Mouse (Mus musculus): ENCODE results near the gene Ano1. TPM values are rescaled to one million over a fixed set of nuclear protein-coding genes. Genes with fewer than 3 reads are reported as not detected.

Ano1 gene
- polyA plus RNA-seq, 1 experiment from 2014 or later, result 9.0 TPM

DNA sequence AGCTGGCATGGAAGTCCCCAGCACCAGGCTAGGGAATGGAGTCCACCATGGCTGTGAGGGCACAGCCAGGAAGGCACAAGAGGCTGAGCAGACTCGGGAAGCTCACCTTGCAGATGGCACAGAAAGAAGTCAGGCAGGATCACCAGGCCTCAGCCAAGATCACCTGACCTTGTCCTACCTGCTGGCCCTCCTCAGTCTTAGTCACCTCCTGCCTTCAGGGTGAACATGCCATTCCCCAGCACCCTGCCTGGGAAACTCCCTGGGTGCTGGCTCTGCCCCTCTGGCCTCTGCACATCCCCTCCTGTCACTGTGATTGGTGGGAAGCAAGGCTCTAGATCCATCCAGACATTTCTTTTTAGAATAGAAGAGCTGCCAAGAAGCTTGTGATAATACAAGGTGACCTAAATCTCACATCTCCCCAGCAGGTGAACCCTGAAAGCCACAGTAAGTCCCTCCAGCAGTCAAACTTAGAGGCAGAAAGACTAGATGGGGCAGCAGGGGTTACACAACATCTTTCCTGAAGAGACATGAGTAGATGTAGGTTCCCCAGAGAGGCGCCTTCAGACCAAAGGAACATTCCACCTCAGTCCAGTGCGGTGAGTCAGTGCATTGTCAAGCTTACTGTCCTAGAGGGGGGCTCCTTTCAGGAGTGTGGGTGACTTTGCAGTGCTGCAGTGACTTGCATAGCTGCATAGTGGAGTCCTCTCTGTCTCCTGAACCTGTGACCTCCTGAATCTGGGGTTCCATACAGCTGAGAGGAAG is 184.7 kb downstream of the Ano1 start:
- Histone ChIP-seq H3K27ac (ENCODE audit: low read depth, low read length) (no peak overlapping the region), H3K4me1 (replicated peaks; ENCODE audit: control insufficient read depth, insufficient read depth, low read length) (no peaks in the 10 kb centered on the region), H3K4me2 (replicated peaks; ENCODE audit: low read depth) (no peak overlapping the region), H3K27me3 (replicated peaks; ENCODE audit: control insufficient read depth, insufficient read depth, low read length) (no peaks in the 10 kb centered on the region), H3K36me3 (ENCODE audit: control insufficient read depth, insufficient read depth) (no peaks in the 10 kb centered on the region), H3K9ac (ENCODE audit: low read depth, low read length) (no peak overlapping the region), H3K4me3 (ENCODE audit: low read depth, low read length) (no peak overlapping the region), H3K9me3 (ENCODE audit: control insufficient read depth) (no peaks in the 10 kb centered on the region)
- ATAC-seq, result 0 out of 2 replicates have a peak, but pooled peaks have one; percentile 17
- 67% methylated on average over 3 of the region's 3 CpGs for WGBS
- no peak for TF ChIP-seq CTCF (IDR thresholded peaks at IDR 0.05; ENCODE audit: low read depth)

DNA sequence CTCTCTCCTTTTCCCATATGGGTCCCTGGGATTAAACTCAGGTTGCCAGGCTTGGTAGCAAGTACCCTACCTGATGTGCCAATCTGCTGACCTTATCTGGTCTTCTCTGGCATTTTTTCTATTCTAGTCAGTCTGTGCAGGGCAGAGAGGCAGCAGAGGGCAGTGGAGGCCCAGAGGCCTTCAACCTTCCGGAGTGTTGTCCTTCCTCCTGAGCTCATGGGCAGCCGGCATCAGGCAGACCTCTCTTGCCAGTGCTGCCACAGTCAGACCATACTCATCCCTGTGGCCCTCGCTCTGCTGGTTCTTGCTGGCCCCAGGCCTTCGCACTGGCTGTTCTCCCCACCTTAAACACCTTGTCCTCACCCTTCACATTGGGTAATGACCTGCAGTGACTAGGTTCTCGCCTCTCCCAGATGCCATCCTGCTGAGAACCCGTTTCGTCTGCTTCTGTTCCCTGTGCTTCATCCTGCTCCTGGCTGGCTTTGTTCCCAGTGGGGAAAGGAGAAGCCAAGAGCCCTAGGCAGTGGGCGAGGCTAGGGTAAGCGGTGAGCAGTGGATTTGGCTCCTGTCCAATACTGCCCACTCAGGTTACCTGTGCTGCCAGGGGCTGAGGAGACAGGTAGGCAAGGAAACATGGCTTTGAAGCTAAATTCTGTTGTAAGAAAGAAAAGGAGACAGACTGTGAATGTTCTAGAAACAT is 188.2 kb downstream of the Ano1 start:
- no peaks in the 10 kb centered on the region for H3K9me3 ChIP-seq (ENCODE audit: control insufficient read depth)
- no peaks in the 10 kb centered on the region for H3K27me3 ChIP-seq (replicated peaks; ENCODE audit: control insufficient read depth, insufficient read depth, low read length)
- H3K9ac ChIP-seq (ENCODE audit: low read depth, low read length), result no peak overlapping the region
- no peak overlapping the region for H3K4me2 ChIP-seq (replicated peaks; ENCODE audit: low read depth)
- WGBS, result 56% methylated on average over 9 of the region's 9 CpGs
- no peaks in the 10 kb centered on the region; the same call in 1 of the 2 replicates for H3K4me1 ChIP-seq (replicated peaks; ENCODE audit: control insufficient read depth, insufficient read depth, low read length)
- no peaks in the 10 kb centered on the region for H3K36me3 ChIP-seq (ENCODE audit: control insufficient read depth, insufficient read depth)
- ATAC-seq, result no peak
- no peak for TF ChIP-seq CTCF (IDR thresholded peaks at IDR 0.05; ENCODE audit: low read depth)
- no peak overlapping the region for H3K27ac ChIP-seq (ENCODE audit: low read depth, low read length)
- no peak overlapping the region for H3K4me3 ChIP-seq (ENCODE audit: low read depth, low read length)

DNA sequence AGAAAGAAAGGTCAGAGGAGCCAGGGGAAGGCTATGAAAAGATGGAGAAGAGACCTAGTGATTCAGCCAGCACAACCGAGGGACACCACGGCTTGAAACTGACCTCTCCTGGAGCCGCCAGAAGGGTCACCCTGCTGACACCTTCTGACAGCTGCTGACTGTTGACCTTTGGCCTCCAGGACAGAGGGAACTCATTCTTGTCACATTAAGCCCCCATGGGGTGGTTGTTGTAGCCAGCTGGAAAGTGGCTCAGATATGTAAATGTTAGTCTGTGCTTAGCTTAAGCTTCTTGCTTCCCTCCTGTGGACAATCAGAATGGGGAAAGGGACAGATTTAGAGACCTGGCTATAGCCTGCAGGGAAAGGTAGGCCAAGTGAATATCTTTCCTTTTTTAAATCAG is 189.8 kb downstream of the Ano1 start:
- no peak for ATAC-seq
- no peak for TF ChIP-seq CTCF (IDR thresholded peaks at IDR 0.05; ENCODE audit: low read depth)
- no peaks in the 10 kb centered on the region for H3K36me3 ChIP-seq (ENCODE audit: control insufficient read depth, insufficient read depth)
- H3K4me3 ChIP-seq (ENCODE audit: low read depth, low read length), result no peak overlapping the region
- 24% methylated on average over 3 of the region's 3 CpGs for WGBS
- H3K4me1 ChIP-seq (replicated peaks; ENCODE audit: control insufficient read depth, insufficient read depth, low read length), result no peaks in the 10 kb centered on the region; the same call in 1 of the 2 replicates
- H3K27me3 ChIP-seq (replicated peaks; ENCODE audit: control insufficient read depth, insufficient read depth, low read length), result no peaks in the 10 kb centered on the region
- H3K4me2 ChIP-seq (replicated peaks; ENCODE audit: low read depth), result no peak overlapping the region
- no peaks in the 10 kb centered on the region for H3K9me3 ChIP-seq (ENCODE audit: control insufficient read depth)
- no peak overlapping the region for H3K27ac ChIP-seq (ENCODE audit: low read depth, low read length)
- H3K9ac ChIP-seq (ENCODE audit: low read depth, low read length), result no peak overlapping the region

DNA sequence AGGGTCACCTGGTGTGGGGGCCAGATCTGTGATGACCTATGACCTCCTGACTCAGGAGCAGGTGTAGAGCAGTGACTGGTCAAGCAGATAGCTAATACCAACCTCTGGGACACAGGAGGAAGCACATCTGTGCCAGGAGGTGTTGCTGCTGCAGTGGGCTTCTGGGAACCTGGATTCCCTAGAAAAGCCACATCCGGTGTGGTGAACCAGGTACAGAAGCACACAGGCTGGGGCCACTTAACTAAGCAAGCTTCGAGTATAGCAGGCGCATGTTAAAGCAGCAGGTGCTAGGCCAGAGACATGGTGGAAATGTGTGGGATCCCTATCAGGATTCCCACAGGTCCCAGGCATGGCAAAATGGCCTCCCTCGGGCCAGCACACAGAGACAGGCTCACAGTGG is 191.2 kb downstream of the Ano1 start:
- H3K9me3 ChIP-seq (ENCODE audit: control insufficient read depth), result no peaks in the 10 kb centered on the region
- ATAC-seq, result no peak
- H3K4me2 ChIP-seq (replicated peaks; ENCODE audit: low read depth), result no peak overlapping the region
- no peaks in the 10 kb centered on the region for H3K27me3 ChIP-seq (replicated peaks; ENCODE audit: control insufficient read depth, insufficient read depth, low read length)
- no peak overlapping the region for H3K9ac ChIP-seq (ENCODE audit: low read depth, low read length)
- no peak overlapping the region for H3K27ac ChIP-seq (ENCODE audit: low read depth, low read length)
- no peak for TF ChIP-seq CTCF (IDR thresholded peaks at IDR 0.05; ENCODE audit: low read depth)
- no peaks in the 10 kb centered on the region; the same call in 1 of the 2 replicates for H3K4me1 ChIP-seq (replicated peaks; ENCODE audit: control insufficient read depth, insufficient read depth, low read length)
- H3K4me3 ChIP-seq (ENCODE audit: low read depth, low read length), result no peak overlapping the region
- 82% methylated on average over 4 of the region's 4 CpGs for WGBS
- no peaks in the 10 kb centered on the region for H3K36me3 ChIP-seq (ENCODE audit: control insufficient read depth, insufficient read depth)

DNA sequence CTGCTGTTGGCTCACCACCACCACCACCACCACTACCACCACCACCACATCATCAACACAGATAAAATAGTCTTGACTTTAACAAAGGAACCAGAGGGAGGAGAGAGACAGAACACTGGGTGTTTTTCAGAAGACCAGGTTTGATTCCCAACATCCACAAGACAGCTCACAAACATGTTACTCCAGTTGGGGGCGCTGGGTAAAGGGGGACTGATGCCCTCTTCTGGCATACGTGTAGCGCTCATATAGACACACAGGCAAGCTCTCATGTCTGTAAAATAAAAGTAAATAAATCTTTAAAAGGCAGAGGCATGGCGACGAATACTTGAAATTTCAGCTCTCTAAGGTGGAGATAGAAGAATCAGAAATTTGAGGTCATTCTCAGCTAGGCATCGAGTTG is 193.2 kb downstream of the Ano1 start:
- no peak for TF ChIP-seq CTCF (IDR thresholded peaks at IDR 0.05; ENCODE audit: low read depth)
- Histone ChIP-seq H3K4me2 (replicated peaks; ENCODE audit: low read depth) (no peak overlapping the region), H3K9ac (ENCODE audit: low read depth, low read length) (no peak overlapping the region), H3K9me3 (ENCODE audit: control insufficient read depth) (no peaks in the 10 kb centered on the region), H3K36me3 (ENCODE audit: control insufficient read depth, insufficient read depth) (no peaks in the 10 kb centered on the region), H3K27ac (ENCODE audit: low read depth, low read length) (no peak overlapping the region), H3K4me1 (replicated peaks; ENCODE audit: control insufficient read depth, insufficient read depth, low read length) (no peaks in the 10 kb centered on the region; the same call in 1 of the 2 replicates), H3K4me3 (ENCODE audit: low read depth, low read length) (no peak overlapping the region), H3K27me3 (replicated peaks; ENCODE audit: control insufficient read depth, insufficient read depth, low read length) (no peaks in the 10 kb centered on the region)
- no peak for ATAC-seq
- 56% methylated on average over 6 of the region's 6 CpGs for WGBS

DNA sequence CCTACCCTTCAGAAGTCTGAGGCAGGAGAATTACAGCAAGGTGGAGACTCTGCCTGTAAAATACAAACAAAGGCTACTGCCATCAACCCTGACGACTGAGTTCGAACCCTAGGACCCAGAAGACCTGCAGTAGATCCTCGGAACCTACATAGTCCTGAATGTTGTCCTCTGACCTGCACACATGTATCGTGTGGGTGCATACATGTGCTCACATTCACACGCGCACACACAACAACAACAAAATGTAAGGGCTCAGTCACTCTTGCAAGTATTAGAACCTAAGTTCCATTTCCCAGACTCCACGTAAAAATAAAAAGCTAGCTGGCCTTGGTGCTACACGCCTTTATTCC is 197.7 kb downstream of the Ano1 start:
- Histone ChIP-seq H3K4me3 (ENCODE audit: low read depth, low read length) (peak overlapping the region; percentile 92), H3K36me3 (ENCODE audit: control insufficient read depth, insufficient read depth) (peaks cover 7% of the 10 kb centered on the region; the same call in 1 of the 2 replicates), H3K9me3 (ENCODE audit: control insufficient read depth) (no peaks in the 10 kb centered on the region), H3K27ac (ENCODE audit: low read depth, low read length) (0 out of 2 replicates have a peak overlapping the region, but pooled peaks have one; percentile 31), H3K9ac (ENCODE audit: low read depth, low read length) (peak overlapping the region; percentile 92; the same call in 1 of the 2 replicates), H3K4me1 (replicated peaks; ENCODE audit: control insufficient read depth, insufficient read depth, low read length) (no peaks in the 10 kb centered on the region), H3K27me3 (replicated peaks; ENCODE audit: control insufficient read depth, insufficient read depth, low read length) (no peaks in the 10 kb centered on the region), H3K4me2 (replicated peaks; ENCODE audit: low read depth) (peak overlapping the region; percentile 93)
- 25% methylated on average over 8 of the region's 8 CpGs for WGBS
- ATAC-seq, result no peak
- TF ChIP-seq CTCF (IDR thresholded peaks at IDR 0.05; ENCODE audit: low read depth), result no peak
